Mouse (Mus musculus) monocyte, adult 59 days (primary cell): ENCODE data around the gene 4632433K11Rik. TPM values are rescaled to one million over a fixed set of nuclear protein-coding genes. Genes with fewer than 3 reads are reported as not detected.

Experiments used
- total RNA-seq, 2 experiments: library from RNA; stranded (reverse); gene quantifications; one replicate each; pipeline ENCODE4 v1.2.4; 2023

The 4632433K11Rik gene
- total RNA-seq, result under 1 TPM in 1 of 2 experiments, not detected in 1; 0.76 TPM

DNA sequence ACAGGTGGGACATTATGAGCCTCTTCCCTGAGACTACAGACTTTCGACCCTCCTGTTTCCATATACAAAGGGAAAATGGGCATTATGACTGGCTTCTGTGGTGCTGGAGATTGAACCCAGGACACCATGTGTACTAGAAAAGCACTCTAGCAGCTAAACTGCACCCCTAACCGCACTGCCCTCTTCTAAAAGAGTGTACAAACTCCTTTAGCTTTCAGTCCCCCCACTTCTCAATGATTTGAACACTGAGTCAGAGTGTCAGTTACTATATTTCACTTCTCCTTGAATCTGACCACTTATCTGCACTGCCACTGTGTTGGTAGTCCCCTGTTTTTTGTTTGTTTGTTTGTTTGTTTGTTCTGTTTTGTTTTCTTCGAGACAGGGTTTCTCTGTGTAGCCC lies at the start of gene 4632433K11Rik:
4632433K11Rik (plus strand) TSS at position 301 of the 400 bp plus-strand sequence.

GRCm38 (mm10) chr7:4996003-4996895 lies 37.7 kb upstream of the 4632433K11Rik start, which contains the start of gene Zfp579:
Gene Zfp579, minus strand, starts transcription at chr7:4996158.

GRCm38 (mm10) chr7:5014251-5015117 lies 19.4 kb upstream of the 4632433K11Rik start, which contains the start of the genes Zfp524 and Fiz1:
Gene Zfp524, plus strand, starts transcription at chr7:5014415.
Gene Fiz1, minus strand, starts transcription at chr7:5014697.

DNA sequence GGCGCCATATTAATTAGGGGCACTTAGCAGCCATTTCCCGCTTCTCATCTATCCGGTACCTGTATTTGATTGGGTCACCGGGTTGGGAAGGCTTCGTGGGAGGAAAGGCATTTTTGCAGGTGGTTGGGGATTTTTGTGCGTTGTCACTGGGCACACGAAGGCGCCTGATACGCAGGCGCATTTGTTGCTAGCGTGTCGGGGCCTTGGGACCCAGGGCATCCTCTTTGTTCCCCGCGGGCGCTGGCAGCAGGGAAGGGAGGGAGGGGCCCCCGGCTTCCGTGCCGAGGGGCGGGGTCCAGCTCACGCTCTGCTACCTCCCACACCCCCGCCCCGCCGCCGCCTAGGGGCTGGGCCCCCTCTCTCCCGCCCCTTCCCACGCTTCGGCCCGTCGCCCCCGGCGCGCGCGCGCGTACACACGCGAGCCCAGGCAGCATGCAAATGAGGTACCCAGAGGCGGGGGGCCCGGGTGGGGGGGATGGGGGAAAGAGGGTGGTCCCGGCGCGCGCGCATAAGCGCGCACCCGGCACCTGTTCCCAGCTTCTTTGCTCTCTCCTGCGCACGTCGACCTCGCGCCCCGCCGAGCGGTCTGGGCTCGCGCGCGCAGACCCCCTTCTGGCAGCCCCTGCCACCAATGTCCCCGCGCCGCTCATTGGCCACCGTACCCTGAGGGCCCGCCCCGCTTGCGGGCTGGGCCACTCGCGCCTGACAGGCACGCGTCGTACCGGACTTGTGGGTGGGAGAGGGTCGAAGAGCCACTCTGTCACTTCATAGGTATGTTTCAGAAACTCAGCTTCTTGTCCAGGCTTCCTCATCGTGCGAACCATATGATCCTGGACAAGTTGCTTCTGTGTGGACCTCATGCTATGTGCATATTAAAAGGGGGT lies 18.6 kb upstream of the 4632433K11Rik start, which contains the start of gene Gm44973:
Gm44973 (plus strand) TSS at position 379 of the 884 bp plus-strand sequence.

GRCm38 (mm10) chr7:5020000-5020681 lies 13.8 kb upstream of the 4632433K11Rik start, which contains the start of the genes Zfp865 and Ccdc106:
Gene Zfp865, plus strand, starts transcription at chr7:5020376.
Gene Ccdc106, plus strand, starts transcription at chr7:5020553.

DNA sequence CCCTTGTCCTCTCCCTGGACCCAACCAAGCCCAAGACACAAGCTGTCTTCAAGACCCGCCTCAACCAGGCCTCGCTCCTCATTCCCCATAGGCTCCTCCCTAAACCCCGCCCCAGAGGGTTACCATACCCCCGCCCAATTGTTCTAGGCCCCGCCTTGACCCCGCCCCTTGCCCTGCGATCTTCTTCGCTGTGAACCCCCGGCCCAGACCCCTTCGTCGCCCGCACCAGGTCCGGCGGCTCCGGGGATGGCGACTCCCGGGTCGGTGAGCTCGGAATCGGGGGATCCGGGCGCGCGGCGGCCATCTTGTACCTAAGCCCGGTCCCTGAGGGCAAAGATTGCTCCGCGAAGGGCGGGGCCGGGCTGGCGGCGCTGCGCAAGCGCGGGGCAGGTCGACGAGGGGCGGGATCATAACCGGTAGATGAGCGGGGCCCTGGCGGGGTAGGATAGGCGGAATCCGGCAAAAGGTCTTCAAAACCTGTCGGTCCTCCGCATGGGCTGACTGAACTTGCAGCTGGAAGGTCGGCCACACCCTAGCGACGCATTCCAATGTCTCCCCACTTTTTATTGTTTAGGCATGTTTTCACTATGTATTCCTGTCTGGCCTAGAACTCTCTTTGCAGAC lies 4.3 kb downstream of the 4632433K11Rik start, which contains the start of gene Zfp784:
Zfp784 (minus strand) TSS at position 338 of the 624 bp plus-strand sequence.

GRCm38 (mm10) chr7:5051193-5052192 lies 17.6 kb downstream of the 4632433K11Rik start, which contains the start of gene Zfp580:
Gene Zfp580, plus strand, starts transcription at chr7:5051538.

GRCm38 (mm10) chr7:5061774-5062359 lies 27.9 kb downstream of the 4632433K11Rik start, which contains the start of gene U2af2:
Gene U2af2, plus strand, starts transcription at chr7:5062143.

GRCm38 (mm10) chr7:5080010-5080751 lies 46.3 kb downstream of the 4632433K11Rik start, which contains the start of gene Epn1:
Gene Epn1, plus strand, starts transcription at chr7:5080235.

Other genes with a start within 250 kb of the 4632433K11Rik start
- gene Tmem238, start 244.5 kb upstream of the 4632433K11Rik start, total RNA-seq, result 1 to 10 TPM; 1.3 to 1.9 TPM
- gene Rpl28, start 241.2 kb upstream of the 4632433K11Rik start, total RNA-seq, result 1,000 to 10,000 TPM; 1,418 to 1,752 TPM
- 100 to 1,000 TPM; 114 to 117 TPM for gene Ube2s, start 221.5 kb upstream of the 4632433K11Rik start, total RNA-seq
- 1 to 10 TPM; 1.2 to 1.5 TPM for gene Shisa7, start 189.4 kb upstream of the 4632433K11Rik start, total RNA-seq
- 1 to 10 TPM; 6.4 to 7.2 TPM for gene Isoc2b, start 163.9 kb upstream of the 4632433K11Rik start, total RNA-seq
- 10 to 100 TPM; 11.6 to 14.8 TPM for gene Isoc2a, start 157.0 kb upstream of the 4632433K11Rik start, total RNA-seq
- gene Gm36210, start 127.6 kb upstream of the 4632433K11Rik start, total RNA-seq, result not detected
- gene Zfp628, start 118.9 kb upstream of the 4632433K11Rik start, total RNA-seq, result 10 to 100 TPM; 17.1 to 18.6 TPM
- 1 to 10 TPM; 3.6 to 6.4 TPM for gene Nat14, start 112.1 kb upstream of the 4632433K11Rik start, total RNA-seq
- gene Ssc5d, start 108.3 kb upstream of the 4632433K11Rik start, total RNA-seq, result under 1 TPM in 1 of 2 experiments, not detected in 1; 0.12 TPM
- gene Sbk2, start 69.7 kb upstream of the 4632433K11Rik start, total RNA-seq, result not detected
- not detected for gene Sbk3, start 63.0 kb upstream of the 4632433K11Rik start, total RNA-seq
- gene Zfp579, start 38.0 kb upstream of the 4632433K11Rik start, total RNA-seq, result 1 to 10 TPM; 6.0 to 6.5 TPM
- 10 to 100 TPM; 16.2 to 20.5 TPM for gene Zfp524, start 19.7 kb upstream of the 4632433K11Rik start, total RNA-seq
- 10 to 100 TPM; 35.3 to 42.1 TPM for gene Fiz1, start 19.4 kb upstream of the 4632433K11Rik start, total RNA-seq
- gene Gm44973, start 18.6 kb upstream of the 4632433K11Rik start, total RNA-seq, result not detected
- 10 to 100 TPM; 29.5 to 31.5 TPM for gene Zfp865, start 13.7 kb upstream of the 4632433K11Rik start, total RNA-seq
- gene Ccdc106, start 13.6 kb upstream of the 4632433K11Rik start, total RNA-seq, result 1 to 10 TPM in 1 of 2 experiments, under 1 TPM in 1; 0.86 to 1.5 TPM
- gene Zfp784, start 4.3 kb downstream of the 4632433K11Rik start, total RNA-seq, result 1 to 10 TPM; 3.2 to 3.4 TPM
- gene Zfp580, start 17.4 kb downstream of the 4632433K11Rik start, total RNA-seq, result 1 to 10 TPM in 1 of 2 experiments, not detected in 1; 1.3 TPM
- gene U2af2, start 28.0 kb downstream of the 4632433K11Rik start, total RNA-seq, result 100 to 1,000 TPM; 287 to 299 TPM
- 100 to 1,000 TPM; 235 to 258 TPM for gene Epn1, start 46.1 kb downstream of the 4632433K11Rik start, total RNA-seq
- gene Rfpl4, start 82.8 kb downstream of the 4632433K11Rik start, total RNA-seq, result not detected
- gene Rasl2-9, start 91.8 kb downstream of the 4632433K11Rik start, total RNA-seq, result under 1 TPM; 0.55 to 0.66 TPM
- not detected for gene Vmn1r55, start 115.6 kb downstream of the 4632433K11Rik start, total RNA-seq
- not detected for gene Vmn1r56, start 162.6 kb downstream of the 4632433K11Rik start, total RNA-seq
- gene Vmn1r57, start 184.4 kb downstream of the 4632433K11Rik start, total RNA-seq, result not detected